Mouse (Mus musculus): Measurements from ENCODE around the gene Scarb2. TPM values are rescaled to one million over a fixed set of nuclear protein-coding genes. Genes with fewer than 3 reads are reported as not detected.

Scarb2 gene
- 7.9 and 8.4 TPM in 2 replicates for polyA plus RNA-seq (2012; rRNA removed)

- peak within 1 kb of the TSS; percentile 93 for H3K4me3 ChIP-seq (ENCODE audit: low read depth, low read length)
- H3K27me3 ChIP-seq (ENCODE audit: control insufficient read depth, insufficient read depth, low read length), result no peaks in the 10 kb centered on the region
- H3K27ac ChIP-seq (ENCODE audit: insufficient read depth, low read depth, low read length), result peak within 1 kb of the TSS; percentile 68
- H3K36me3 ChIP-seq (ENCODE audit: control insufficient read depth, insufficient read depth, low read length), result no peaks in the 10 kb centered on the region
- TF ChIP-seq POLR2A (IDR thresholded peaks at IDR 0.05; ENCODE audit: low read depth, low read length), result no peak
- TF ChIP-seq CTCF (IDR thresholded peaks at IDR 0.05; ENCODE audit: extremely low read depth, insufficient read length, insufficient replicate concordance, low read depth, low read length), result no peak
- peaks cover 14% of the 10 kb centered on the region; the same call in 1 of the 2 replicates for H3K4me1 ChIP-seq (ENCODE audit: control insufficient read depth, insufficient read depth, insufficient read length, low read length)
Measured at GRCm38 (mm10) chr5:92506733-92507132, at the start of gene Scarb2. Gene Scarb2 (minus strand): TSS chr5:92506833.

- no peak for TF ChIP-seq POLR2A (IDR thresholded peaks at IDR 0.05; ENCODE audit: low read depth, low read length)
- WGBS, result 96% methylated on average over 1 of the region's 1 CpGs
- H3K4me1 ChIP-seq (ENCODE audit: control insufficient read depth, insufficient read depth, insufficient read length, low read length), result no peaks in the 10 kb centered on the region
Measured at GRCm38 (mm10) chr5:92555905-92556304, 49.3 kb upstream of the Scarb2 start.

GRCm38 (mm10) chr5:92554891-92555511, 48.4 kb upstream of the Scarb2 start, which contains the start of gene Fam47e:
Gene Fam47e (plus strand): TSS chr5:92555069.
- no peaks in the 10 kb centered on the region for H3K36me3 ChIP-seq (ENCODE audit: control insufficient read depth, insufficient read depth, low read length)
- no peak within 1 kb of the TSS for H3K4me3 ChIP-seq (ENCODE audit: low read depth, low read length)
- TF ChIP-seq POLR2A (IDR thresholded peaks at IDR 0.05; ENCODE audit: low read depth, low read length) (no peak), CTCF (IDR thresholded peaks at IDR 0.05; ENCODE audit: extremely low read depth, insufficient read length, insufficient replicate concordance, low read depth, low read length) (no peak)
- H3K27ac ChIP-seq (ENCODE audit: insufficient read depth, low read depth, low read length), result no peak within 1 kb of the TSS
- WGBS, result 81% methylated on average over 16 of the region's 16 CpGs
- no peaks in the 10 kb centered on the region for H3K27me3 ChIP-seq (ENCODE audit: control insufficient read depth, insufficient read depth, low read length)
- H3K4me1 ChIP-seq (ENCODE audit: control insufficient read depth, insufficient read depth, insufficient read length, low read length), result no peaks in the 10 kb centered on the region

More at GRCm38 (mm10) chr5:92555905-92556304, 49.3 kb upstream of the Scarb2 start:
- Histone ChIP-seq H3K27ac (ENCODE audit: insufficient read depth, low read depth, low read length) (no peak overlapping the region), H3K27me3 (ENCODE audit: control insufficient read depth, insufficient read depth, low read length) (no peaks in the 10 kb centered on the region), H3K36me3 (ENCODE audit: control insufficient read depth, insufficient read depth, low read length) (no peaks in the 10 kb centered on the region), H3K4me3 (ENCODE audit: low read depth, low read length) (no peak overlapping the region)

GRCm38 (mm10) chr5:92554443-92554842, 47.8 kb upstream of the Scarb2 start:
- H3K36me3 ChIP-seq (ENCODE audit: control insufficient read depth, insufficient read depth, low read length), result no peaks in the 10 kb centered on the region
- 84% methylated on average over 4 of the region's 4 CpGs for WGBS
- no peaks in the 10 kb centered on the region for H3K4me1 ChIP-seq (ENCODE audit: control insufficient read depth, insufficient read depth, insufficient read length, low read length)
- TF ChIP-seq CTCF (IDR thresholded peaks at IDR 0.05; ENCODE audit: extremely low read depth, insufficient read length, insufficient replicate concordance, low read depth, low read length), result no peak
- TF ChIP-seq POLR2A (IDR thresholded peaks at IDR 0.05; ENCODE audit: low read depth, low read length), result no peak
- no peaks in the 10 kb centered on the region for H3K27me3 ChIP-seq (ENCODE audit: control insufficient read depth, insufficient read depth, low read length)
- H3K27ac ChIP-seq (ENCODE audit: insufficient read depth, low read depth, low read length), result no peak overlapping the region
- no peak overlapping the region for H3K4me3 ChIP-seq (ENCODE audit: low read depth, low read length)

GRCm38 (mm10) chr5:92553939-92554338, 47.3 kb upstream of the Scarb2 start:
- WGBS, result 73% methylated on average over 3 of the region's 3 CpGs
- Histone ChIP-seq H3K27ac (ENCODE audit: insufficient read depth, low read depth, low read length) (no peak overlapping the region), H3K4me3 (ENCODE audit: low read depth, low read length) (no peak overlapping the region), H3K27me3 (ENCODE audit: control insufficient read depth, insufficient read depth, low read length) (no peaks in the 10 kb centered on the region), H3K4me1 (ENCODE audit: control insufficient read depth, insufficient read depth, insufficient read length, low read length) (no peaks in the 10 kb centered on the region), H3K36me3 (ENCODE audit: control insufficient read depth, insufficient read depth, low read length) (no peaks in the 10 kb centered on the region)
- TF ChIP-seq POLR2A (IDR thresholded peaks at IDR 0.05; ENCODE audit: low read depth, low read length) (no peak), CTCF (IDR thresholded peaks at IDR 0.05; ENCODE audit: extremely low read depth, insufficient read length, insufficient replicate concordance, low read depth, low read length) (no peak)

GRCm38 (mm10) chr5:92552611-92553010, 46.0 kb upstream of the Scarb2 start:
- TF ChIP-seq POLR2A (IDR thresholded peaks at IDR 0.05; ENCODE audit: low read depth, low read length) (no peak), CTCF (IDR thresholded peaks at IDR 0.05; ENCODE audit: extremely low read depth, insufficient read length, insufficient replicate concordance, low read depth, low read length) (no peak)
- 84% methylated on average over 2 of the region's 2 CpGs for WGBS

GRCm38 (mm10) chr5:92539698-92540097, 33.1 kb upstream of the Scarb2 start:
- WGBS, result 80% methylated on average over 4 of the region's 4 CpGs
- no peak for TF ChIP-seq POLR2A (IDR thresholded peaks at IDR 0.05; ENCODE audit: low read depth, low read length)
- Histone ChIP-seq H3K27me3 (ENCODE audit: control insufficient read depth, insufficient read depth, low read length) (no peaks in the 10 kb centered on the region), H3K36me3 (ENCODE audit: control insufficient read depth, insufficient read depth, low read length) (no peaks in the 10 kb centered on the region), H3K27ac (ENCODE audit: insufficient read depth, low read depth, low read length) (no peak overlapping the region), H3K4me1 (ENCODE audit: control insufficient read depth, insufficient read depth, insufficient read length, low read length) (no peaks in the 10 kb centered on the region), H3K4me3 (ENCODE audit: low read depth, low read length) (no peak overlapping the region)

More at GRCm38 (mm10) chr5:92552611-92553010, 46.0 kb upstream of the Scarb2 start:
- Histone ChIP-seq H3K4me1 (ENCODE audit: control insufficient read depth, insufficient read depth, insufficient read length, low read length) (no peaks in the 10 kb centered on the region), H3K27ac (ENCODE audit: insufficient read depth, low read depth, low read length) (no peak overlapping the region), H3K27me3 (ENCODE audit: control insufficient read depth, insufficient read depth, low read length) (no peaks in the 10 kb centered on the region), H3K36me3 (ENCODE audit: control insufficient read depth, insufficient read depth, low read length) (no peaks in the 10 kb centered on the region), H3K4me3 (ENCODE audit: low read depth, low read length) (no peak overlapping the region)
